Mouse (Mus musculus): ENCODE results near the gene Glp2r. TPM values are rescaled to one million over a fixed set of nuclear protein-coding genes. Genes with fewer than 3 reads are reported as not detected.

Gene Glp2r
- 0.35 TPM for polyA plus RNA-seq (2014; fragmentation: Illumina TruSeq; extraction: RNeasy Lipid Tissue Mini Kit (QIAGEN cat#74804); ENCODE audit: low read depth, low replicate concordance)

DNA sequence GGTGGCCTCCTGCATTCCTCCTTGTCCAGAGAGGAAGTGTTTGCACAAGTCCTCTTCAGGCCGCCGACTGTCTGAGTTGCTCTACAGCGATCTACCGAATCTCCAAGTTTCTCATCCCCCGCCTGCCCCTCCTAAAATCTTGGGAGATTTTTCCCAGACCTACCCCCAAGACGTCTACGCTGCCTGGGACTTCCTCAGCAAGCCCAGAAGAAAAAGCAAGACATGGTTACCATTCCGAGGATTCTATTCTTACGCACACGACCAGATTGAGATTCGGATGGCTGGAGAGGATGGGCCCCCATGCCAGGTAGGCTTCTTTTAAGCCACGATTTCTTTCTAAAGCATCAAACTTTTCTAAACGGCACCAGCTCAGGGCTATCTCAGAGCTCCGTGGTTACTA is at the start of gene Glp2r:
TSS of gene Glp2r (minus strand) at position 101 of the 400 bp plus-strand sequence.

DNA sequence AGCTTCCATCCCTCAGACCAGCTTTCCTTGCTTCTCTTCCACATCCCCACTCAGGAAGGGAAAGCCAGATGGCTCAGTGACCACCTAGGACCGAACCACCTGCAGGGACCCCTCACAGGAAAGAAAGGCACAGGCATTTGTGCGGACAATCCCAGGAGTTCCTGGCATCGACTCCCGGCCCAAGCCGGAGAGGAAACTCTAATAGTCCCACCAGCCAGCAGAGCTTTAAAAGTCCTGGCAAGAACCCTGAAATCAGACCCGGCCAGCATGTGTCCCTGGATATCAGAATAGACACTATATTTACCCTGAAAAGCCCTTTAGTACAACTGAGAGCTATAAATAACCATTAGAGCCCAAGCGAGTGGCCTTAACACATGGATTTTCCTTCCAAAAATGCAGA is 27.0 kb upstream of the Glp2r start, which contains the start of gene Dhrs7c:
TSS of gene Dhrs7c (plus strand) at position 257 of the 400 bp plus-strand sequence.

DNA sequence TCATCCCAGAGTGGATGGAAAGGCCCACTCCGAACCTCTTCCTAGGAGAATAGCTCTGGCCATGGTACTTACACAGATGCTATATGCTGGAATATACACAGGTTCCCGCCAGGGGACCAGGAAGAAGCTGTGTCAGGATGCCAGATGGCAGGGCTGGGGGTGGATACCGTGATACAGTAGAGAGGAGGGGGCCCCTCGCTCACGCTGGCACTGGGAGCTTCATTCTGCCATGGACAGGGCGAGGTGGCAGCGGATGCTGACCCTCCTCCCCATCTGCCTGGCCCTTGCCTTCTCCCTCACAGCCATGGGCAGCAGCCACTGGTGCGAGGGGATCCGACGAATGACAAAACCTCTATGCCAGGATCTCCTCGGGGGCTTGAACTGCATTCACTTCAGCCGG is 3.4 kb upstream of the Glp2r start, which contains the start of gene Gsg1l2:
TSS of gene Gsg1l2 (plus strand) at position 230 of the 400 bp plus-strand sequence.

DNA sequence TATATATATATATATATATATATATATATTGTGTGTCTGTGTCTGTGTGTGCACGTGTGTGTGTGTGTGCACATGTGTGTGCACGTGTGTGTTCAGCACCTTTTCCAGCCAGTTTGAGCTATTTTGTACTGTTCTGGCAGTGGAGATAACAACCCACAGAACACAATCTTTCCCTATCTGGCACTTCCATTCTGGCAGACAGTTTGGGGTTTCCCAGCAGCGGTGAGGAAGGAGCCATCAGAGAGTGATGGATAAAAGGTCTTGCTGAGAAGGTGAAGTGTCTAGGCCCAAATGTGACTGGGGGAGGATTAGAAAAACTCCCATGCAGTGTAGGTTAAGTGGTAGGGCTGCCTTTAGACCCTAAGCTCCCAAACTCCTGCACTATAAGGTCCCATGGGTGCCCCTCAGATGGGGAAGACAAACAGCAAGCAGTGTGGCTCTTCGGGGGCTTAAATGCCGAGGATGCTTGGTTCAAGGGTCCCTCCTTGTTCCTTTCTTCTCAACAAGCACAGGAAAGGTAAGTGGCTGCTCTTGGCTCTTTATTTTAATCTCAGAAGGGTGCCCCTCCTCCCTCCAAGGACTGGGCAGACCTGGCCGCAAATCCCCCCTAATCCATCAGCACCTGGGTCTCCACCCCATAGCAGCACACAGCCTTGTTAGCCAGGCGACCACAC is 76.1 kb downstream of the Glp2r start, which contains the start of gene Rcvrn:
TSS of gene Rcvrn (plus strand) at position 624 of the 674 bp plus-strand sequence.

Other genes with a start within 250 kb of the Glp2r start
- gene Rcvrn, start 75.8 kb downstream of the Glp2r start, polyA plus RNA-seq (2014; fragmentation: Illumina TruSeq; extraction: RNeasy Lipid Tissue Mini Kit (QIAGEN cat#74804); ENCODE audit: low read depth, low replicate concordance), result not detected
- gene Gsg1l2, start 3.5 kb upstream of the Glp2r start, polyA plus RNA-seq (2014; fragmentation: Illumina TruSeq; extraction: RNeasy Lipid Tissue Mini Kit (QIAGEN cat#74804); ENCODE audit: low read depth, low replicate concordance), result not detected
- not detected for gene Dhrs7c, start 27.0 kb upstream of the Glp2r start, polyA plus RNA-seq (2014; fragmentation: Illumina TruSeq; extraction: RNeasy Lipid Tissue Mini Kit (QIAGEN cat#74804); ENCODE audit: low read depth, low replicate concordance)
- gene Usp43, start 151.0 kb upstream of the Glp2r start, polyA plus RNA-seq (2014; fragmentation: Illumina TruSeq; extraction: RNeasy Lipid Tissue Mini Kit (QIAGEN cat#74804); ENCODE audit: low read depth, low replicate concordance), result 0.23 TPM
- not detected for gene Cfap52, start 194.5 kb upstream of the Glp2r start, polyA plus RNA-seq (2014; fragmentation: Illumina TruSeq; extraction: RNeasy Lipid Tissue Mini Kit (QIAGEN cat#74804); ENCODE audit: low read depth, low replicate concordance)
- 28.4 TPM for gene Stx8, start 195.0 kb upstream of the Glp2r start, polyA plus RNA-seq (2014; fragmentation: Illumina TruSeq; extraction: RNeasy Lipid Tissue Mini Kit (QIAGEN cat#74804); ENCODE audit: low read depth, low replicate concordance)

Measured in adrenal gland, adult 10 weeks (tissue).